Mouse (Mus musculus) CH12.LX (cell line): Measurements from ENCODE around the gene Aaas.

Experiments
- CTCF ChIP-seq, 2 experiments: IDR thresholded peaks in 1 of 2; conservative IDR thresholded peaks in 1 of 2; 2 replicates each; pipeline ENCODE4 v1.5.1; 2011 to 2012; ENCODE audit warnings: low read depth in 2 of 2, low read length in 2 of 2, improper control_type of control experiment in 1 of 2, inconsistent platforms in 1 of 2, mild to moderate bottlenecking in 1 of 2, moderate library complexity in 1 of 2
- EP300 ChIP-seq: IDR thresholded peaks from 2 replicates; pipeline ENCODE4 v1.6.1; 2011; ENCODE audit warnings: low read length, improper control_type of control experiment
- KAT2A ChIP-seq: IDR thresholded peaks from 2 replicates; pipeline ENCODE4 v1.6.1; 2012; ENCODE audit warnings: low read length, improper control_type of control experiment, inconsistent platforms; ENCODE audit not compliant: insufficient replicate concordance
- MAZ ChIP-seq: IDR thresholded peaks from 2 replicates; pipeline ENCODE4 v1.6.1; 2012; ENCODE audit warnings: low read depth, mild to moderate bottlenecking, inconsistent platforms, low read length, improper control_type of control experiment, moderate library complexity
- POLR2A ChIP-seq: IDR thresholded peaks from 2 replicates; pipeline ENCODE4 v1.6.1; 2011; ENCODE audit warnings: low read depth, mild to moderate bottlenecking, improper control_type of control experiment, low read length
- TBP ChIP-seq: conservative IDR thresholded peaks from 2 replicates; pipeline ENCODE4 v1.6.1; 2011; ENCODE audit warnings: low read depth, low read length, improper control_type of control experiment

DNA sequence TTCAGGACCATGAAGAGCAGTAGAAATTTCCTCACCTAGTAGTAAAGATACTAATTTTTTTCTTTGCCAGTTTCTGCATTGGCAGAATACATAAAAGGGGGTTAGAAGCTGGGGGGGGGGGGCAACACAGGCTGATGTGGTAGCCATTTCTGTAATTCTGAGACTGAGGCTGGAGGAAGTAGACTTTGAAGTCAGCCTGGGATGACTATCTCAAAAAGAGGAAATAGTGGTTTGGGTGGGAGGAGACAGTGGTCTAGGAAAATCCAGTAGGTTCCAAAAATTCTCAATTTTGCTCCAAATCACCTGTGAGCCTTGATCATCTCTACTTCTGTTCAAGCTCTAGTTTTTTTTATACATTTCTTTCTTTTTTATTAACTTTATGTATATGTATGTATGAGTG lies 39.1 kb downstream of the Aaas start:
- TF ChIP-seq KAT2A, result no peak
- TF ChIP-seq POLR2A, result no peak
- no peak for TF ChIP-seq TBP
- TF ChIP-seq MAZ, result no peak
- peak; percentile 77 for TF ChIP-seq EP300
- TF ChIP-seq CTCF (conservative IDR thresholded peaks at IDR 0.05 in 1 of 2, IDR thresholded peaks at IDR 0.05 in 1 of 2; ENCODE audit: low read depth in 2 of 2, low read length in 2 of 2), result no peak
